Mouse (Mus musculus): ENCODE measurements around the gene Anp32a.

- TF ChIP-seq CTCF (IDR thresholded peaks at IDR 0.05) (no peak), EP300 (IDR thresholded peaks at IDR 0.05) (no peak)
Measured at GRCm38 (mm10) chr9:62401589-62401988, 60.5 kb downstream of the Anp32a start.

All from lung, postnatal 0 days (tissue).